Mouse (Mus musculus): ENCODE results near the gene 9930022D16Rik. TPM values are rescaled to one million over a fixed set of nuclear protein-coding genes. Genes with fewer than 3 reads are reported as not detected.
A peak's percentile ranks its signal among the peaks of the same experiment; 100 is the strongest.

The 9930022D16Rik gene
- polyA plus RNA-seq, 1 experiment from 2014 or later = not detected

DNA sequence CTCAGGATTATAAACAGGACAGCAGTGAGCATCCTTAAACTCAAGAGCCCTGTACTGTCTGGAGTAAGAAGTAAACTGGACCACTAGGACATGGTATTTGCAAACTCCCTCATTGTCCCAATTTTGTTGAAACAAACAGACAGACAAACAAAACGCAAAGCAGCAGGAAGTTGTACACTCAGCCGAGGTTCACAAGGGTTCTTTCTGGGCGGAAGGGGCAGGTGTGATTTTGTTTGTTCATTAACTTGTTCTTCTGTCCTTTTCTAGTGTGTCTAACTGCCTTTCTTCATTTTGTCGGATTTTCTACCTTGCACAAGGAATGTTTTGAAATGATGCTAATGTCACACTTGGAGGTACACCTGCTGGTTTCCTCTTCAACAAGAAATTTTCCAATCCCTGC lies 5.7 kb downstream of the 9930022D16Rik start:
- no peaks in the 10 kb centered on the region for H3K9me3 ChIP-seq
- no peaks in the 10 kb centered on the region for H3K27me3 ChIP-seq
- no peak overlapping the region for H3K27ac ChIP-seq (replicated peaks)
- no peaks in the 10 kb centered on the region for H3K4me1 ChIP-seq (replicated peaks)
- H3K4me3 ChIP-seq = no peak overlapping the region
- ATAC-seq (ENCODE audit: low FRiP score, low read depth) = no peak
- H3K36me3 ChIP-seq = no peaks in the 10 kb centered on the region
- WGBS = 59% methylated on average over 4 of the region's 4 CpGs
- no peak overlapping the region for H3K4me2 ChIP-seq
- no peak overlapping the region for H3K9ac ChIP-seq

DNA sequence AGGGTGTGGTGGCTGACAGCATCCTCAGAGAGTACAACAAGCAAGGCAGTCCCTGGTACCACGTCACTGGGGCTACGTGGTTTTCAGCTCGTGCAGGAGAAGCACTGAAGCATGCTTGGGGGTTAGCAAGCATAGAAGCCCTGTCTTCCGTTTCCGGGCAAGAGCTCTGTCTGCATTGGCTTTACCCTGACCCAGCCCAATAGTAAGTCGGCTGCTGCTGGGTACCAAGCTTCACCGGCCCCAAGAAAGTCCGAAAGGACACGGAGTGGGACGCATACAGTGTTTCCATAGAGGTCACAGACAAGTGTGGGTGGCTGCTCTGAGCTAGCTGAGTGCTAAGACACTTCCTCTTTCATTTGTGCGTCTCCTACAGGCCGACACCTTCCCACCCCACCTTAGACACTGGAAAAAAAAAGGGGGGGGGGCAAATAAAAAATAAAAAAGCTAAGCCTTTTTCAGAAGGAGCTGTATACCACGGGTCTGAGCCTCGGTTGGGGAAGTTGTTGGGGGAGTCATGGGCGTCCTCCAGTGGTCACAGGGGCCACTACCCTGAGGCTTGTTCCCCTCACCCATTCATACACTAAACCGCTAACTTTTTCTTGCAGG lies 6.3 kb downstream of the 9930022D16Rik start:
- H3K9ac ChIP-seq = no peak overlapping the region
- no peak overlapping the region for H3K27ac ChIP-seq (replicated peaks)
- no peak for ATAC-seq (ENCODE audit: low FRiP score, low read depth)
- H3K4me2 ChIP-seq = no peak overlapping the region
- 54% methylated on average over 16 of the region's 16 CpGs for WGBS
- H3K4me3 ChIP-seq = no peak overlapping the region
- no peaks in the 10 kb centered on the region for H3K36me3 ChIP-seq
- H3K9me3 ChIP-seq = no peaks in the 10 kb centered on the region
- 0 out of 2 replicates have a peak, but pooled peaks cover under 1% of the 10 kb centered on the region for H3K4me1 ChIP-seq (replicated peaks)
- H3K27me3 ChIP-seq = no peaks in the 10 kb centered on the region

- 85% methylated on average over 14 of the region's 14 CpGs for WGBS
- H3K4me1 ChIP-seq (replicated peaks) = 0 out of 2 replicates have a peak, but pooled peaks cover 4% of the 10 kb centered on the region
Observed at GRCm38 (mm10) chr11:109420567-109420962, 6.8 kb downstream of the 9930022D16Rik start.

GRCm38 (mm10) chr11:109421205-109421604 lies 7.5 kb downstream of the 9930022D16Rik start:
- Histone ChIP-seq H3K9ac (no peak overlapping the region), H3K27me3 (no peaks in the 10 kb centered on the region), H3K4me1 (replicated peaks) (0 out of 2 replicates have a peak, but pooled peaks cover 4% of the 10 kb centered on the region), H3K4me2 (no peak overlapping the region), H3K9me3 (no peaks in the 10 kb centered on the region), H3K27ac (replicated peaks) (no peak overlapping the region), H3K36me3 (no peaks in the 10 kb centered on the region), H3K4me3 (no peak overlapping the region)
- ATAC-seq (ENCODE audit: low FRiP score, low read depth) = no peak
- WGBS = 77% methylated on average over 5 of the region's 5 CpGs

More at GRCm38 (mm10) chr11:109420567-109420962, 6.8 kb downstream of the 9930022D16Rik start:
- no peak for ATAC-seq (ENCODE audit: low FRiP score, low read depth)
- Histone ChIP-seq H3K4me2 (no peak overlapping the region), H3K4me3 (no peak overlapping the region), H3K27ac (replicated peaks) (no peak overlapping the region), H3K36me3 (no peaks in the 10 kb centered on the region), H3K27me3 (no peaks in the 10 kb centered on the region), H3K9me3 (no peaks in the 10 kb centered on the region), H3K9ac (no peak overlapping the region)

DNA sequence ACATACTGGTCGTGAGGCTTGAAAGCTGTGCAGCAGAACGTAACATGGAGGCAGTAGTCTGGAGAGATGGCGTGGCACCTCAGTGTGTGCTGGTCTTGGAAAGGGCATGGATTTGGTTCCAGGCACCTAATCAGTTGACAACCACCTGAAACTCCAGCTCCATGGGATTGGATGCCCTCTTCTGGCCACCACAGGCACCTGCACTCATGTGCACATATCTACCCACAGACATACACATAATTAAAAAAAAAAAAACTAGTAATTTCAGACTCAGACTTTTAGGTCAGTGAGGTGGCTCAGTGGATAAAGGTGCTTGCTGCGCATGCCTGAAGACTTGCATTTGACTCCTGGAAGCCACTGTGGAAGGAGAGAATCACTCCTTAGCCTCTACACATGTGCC lies 8.5 kb downstream of the 9930022D16Rik start:
- Histone ChIP-seq H3K4me3 (no peak overlapping the region), H3K4me1 (replicated peaks) (peaks cover 11% of the 10 kb centered on the region), H3K9me3 (no peaks in the 10 kb centered on the region), H3K27ac (replicated peaks) (no peak overlapping the region), H3K9ac (no peak overlapping the region), H3K4me2 (no peak overlapping the region), H3K27me3 (no peaks in the 10 kb centered on the region), H3K36me3 (no peaks in the 10 kb centered on the region)
- 98% methylated on average over 4 of the region's 4 CpGs for WGBS
- no peak for ATAC-seq (ENCODE audit: low FRiP score, low read depth)

GRCm38 (mm10) chr11:109423294-109423693 lies 9.6 kb downstream of the 9930022D16Rik start:
- Histone ChIP-seq H3K9ac (no peak overlapping the region), H3K4me2 (no peak overlapping the region), H3K36me3 (no peaks in the 10 kb centered on the region), H3K27me3 (no peaks in the 10 kb centered on the region), H3K9me3 (no peaks in the 10 kb centered on the region), H3K27ac (replicated peaks) (no peak overlapping the region), H3K4me1 (replicated peaks) (peaks cover 13% of the 10 kb centered on the region), H3K4me3 (no peak overlapping the region)
- ATAC-seq (ENCODE audit: low FRiP score, low read depth) = no peak
- 72% methylated on average over 1 of the region's 1 CpGs for WGBS

DNA sequence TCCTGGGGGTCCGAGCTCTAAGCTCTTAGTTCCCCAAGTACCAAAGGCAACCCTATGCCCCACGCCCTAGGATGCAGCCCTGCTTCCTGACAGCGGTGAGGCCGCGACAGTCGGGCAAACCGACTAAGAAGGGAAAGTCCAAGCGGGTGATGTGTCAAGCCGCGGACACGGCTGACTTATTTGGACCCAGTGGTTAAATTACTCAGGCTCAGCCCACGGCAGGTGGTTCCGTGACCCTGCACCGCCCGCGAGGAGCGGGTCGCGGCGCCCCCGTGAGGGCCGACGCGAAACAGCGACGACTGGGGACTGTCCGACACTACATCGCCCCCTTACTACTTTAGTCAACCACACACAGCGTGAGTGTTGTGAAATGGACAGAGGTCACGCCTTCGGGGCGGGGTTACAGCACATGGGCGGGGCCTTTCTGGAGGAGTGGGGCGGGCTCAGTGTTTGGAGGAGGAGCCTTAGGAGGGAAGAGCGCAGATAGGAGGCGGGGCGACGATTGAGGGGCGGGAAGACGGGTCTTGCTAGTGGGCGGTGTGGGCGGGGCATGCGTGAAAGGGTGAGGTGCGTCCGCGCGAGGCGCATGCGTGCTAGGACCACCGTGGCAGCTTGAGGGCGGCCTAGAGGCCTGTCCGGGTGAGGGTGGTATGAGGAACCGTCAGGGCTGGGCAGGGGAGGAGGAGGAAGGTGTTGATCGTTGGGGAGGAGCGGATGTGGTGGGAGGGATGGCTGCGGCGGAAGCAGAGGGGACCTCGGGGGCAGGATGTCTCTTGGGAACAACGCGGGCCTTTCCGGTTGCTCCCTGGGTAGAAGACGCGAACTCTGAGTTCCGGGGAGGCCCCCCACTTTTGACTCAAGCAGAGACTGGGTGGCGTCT lies 11.9 kb downstream of the 9930022D16Rik start, which contains the start of gene Amz2:
Gene Amz2 (plus strand): TSS at position 555 of the 880 bp plus-strand sequence.
- Histone ChIP-seq H3K27me3 (no peaks in the 10 kb centered on the region), H3K4me2 (peak within 1 kb of the TSS; percentile 66), H3K4me3 (peak within 1 kb of the TSS; percentile 76), H3K27ac (replicated peaks) (peak within 1 kb of the TSS; percentile 85), H3K36me3 (peaks cover 22% of the 10 kb centered on the region), H3K4me1 (replicated peaks) (peaks cover 13% of the 10 kb centered on the region), H3K9me3 (no peaks in the 10 kb centered on the region), H3K9ac (peak within 1 kb of the TSS; percentile 83)
- under 1% methylated on average over 65 of the region's 65 CpGs for WGBS
- peak; percentile 96 for ATAC-seq (ENCODE audit: low FRiP score, low read depth)

DNA sequence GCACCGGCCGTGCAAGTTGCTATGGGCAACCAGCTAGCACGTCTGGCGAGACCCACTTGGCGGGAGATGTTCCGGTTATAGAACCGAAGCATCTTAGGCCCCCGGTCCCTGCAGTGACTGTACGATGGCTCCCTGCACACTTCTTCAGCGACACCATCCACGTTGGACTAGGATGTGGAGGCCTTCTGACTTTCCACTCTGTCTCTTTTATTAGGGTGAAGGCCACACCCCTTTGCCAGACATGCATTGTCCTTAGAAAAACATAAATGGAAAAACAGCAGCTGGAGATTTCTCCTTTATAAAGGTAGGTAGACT lies 12.5 kb downstream of the 9930022D16Rik start:
- 0% methylated on average over 11 of the region's 11 CpGs for WGBS
- no peaks in the 10 kb centered on the region for H3K9me3 ChIP-seq
- H3K27me3 ChIP-seq = no peaks in the 10 kb centered on the region
- H3K36me3 ChIP-seq = peaks cover 22% of the 10 kb centered on the region
- H3K27ac ChIP-seq (replicated peaks) = peak overlapping the region; percentile 85
- peaks cover 13% of the 10 kb centered on the region for H3K4me1 ChIP-seq (replicated peaks)
- H3K4me2 ChIP-seq = peak overlapping the region; percentile 66
- no peak; the same call in 1 of the 2 replicates for ATAC-seq (ENCODE audit: low FRiP score, low read depth)
- H3K4me3 ChIP-seq = peak overlapping the region; percentile 76
- H3K9ac ChIP-seq = peak overlapping the region; percentile 83

DNA sequence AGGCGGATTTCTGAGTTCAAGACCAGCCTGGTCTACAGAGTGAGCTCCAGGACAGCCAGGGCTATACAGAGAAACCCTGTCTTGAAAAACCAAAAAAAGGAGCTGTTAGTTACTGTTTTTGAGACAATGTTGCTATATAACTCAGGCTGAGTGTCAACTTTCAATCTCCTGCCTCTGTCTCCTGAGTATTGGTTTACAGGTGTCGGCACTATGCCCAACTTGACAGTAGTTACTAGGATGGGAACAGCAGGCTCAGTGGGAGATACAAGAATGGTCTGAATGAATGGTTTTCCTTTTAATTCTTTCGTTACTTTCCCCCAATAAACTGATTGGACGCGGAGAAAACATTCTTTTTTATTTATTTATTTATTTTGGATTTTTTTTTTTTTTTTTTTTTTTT lies 13.6 kb downstream of the 9930022D16Rik start:
- no peaks in the 10 kb centered on the region for H3K27me3 ChIP-seq
- no peaks in the 10 kb centered on the region for H3K9me3 ChIP-seq
- 92% methylated on average over 5 of the region's 5 CpGs for WGBS
- H3K9ac ChIP-seq = no peak overlapping the region
- H3K36me3 ChIP-seq = peaks cover 22% of the 10 kb centered on the region
- peak overlapping the region; percentile 66 for H3K4me2 ChIP-seq
- no peak for ATAC-seq (ENCODE audit: low FRiP score, low read depth)
- peak overlapping the region; percentile 76; the same call in 1 of the 2 replicates for H3K4me3 ChIP-seq
- no peak overlapping the region for H3K27ac ChIP-seq (replicated peaks)
- peaks cover 17% of the 10 kb centered on the region for H3K4me1 ChIP-seq (replicated peaks)

GRCm38 (mm10) chr11:109434233-109434798 lies 20.6 kb downstream of the 9930022D16Rik start:
- ATAC-seq (ENCODE audit: low FRiP score, low read depth) = no peak
- Histone ChIP-seq H3K4me2 (no peak overlapping the region), H3K9me3 (no peaks in the 10 kb centered on the region), H3K27ac (replicated peaks) (no peak overlapping the region), H3K4me1 (replicated peaks) (0 out of 2 replicates have a peak, but pooled peaks cover 4% of the 10 kb centered on the region), H3K36me3 (peaks cover 54% of the 10 kb centered on the region), H3K9ac (no peak overlapping the region), H3K27me3 (no peaks in the 10 kb centered on the region), H3K4me3 (no peak overlapping the region)
- WGBS = 96% methylated on average over 16 of the region's 16 CpGs

DNA sequence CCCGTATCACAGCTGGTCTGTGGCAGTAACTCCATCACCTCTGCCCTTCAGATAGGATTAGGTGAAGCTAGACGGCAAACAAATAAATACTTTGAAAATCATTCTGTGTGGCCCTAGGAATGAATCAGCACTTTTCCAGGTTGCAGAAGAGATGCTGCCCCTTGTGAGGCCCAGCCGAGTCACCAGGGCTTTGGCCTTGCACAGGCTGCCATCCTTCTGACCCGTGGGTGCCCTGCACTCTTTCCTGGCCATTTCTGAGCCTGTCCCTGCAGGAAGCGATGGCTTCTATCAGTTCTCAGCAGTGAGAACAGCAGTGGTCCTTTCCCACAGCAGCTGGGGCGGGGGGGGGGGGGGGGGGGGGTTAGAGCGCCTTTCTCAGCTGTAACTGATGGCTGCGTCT lies 23.2 kb downstream of the 9930022D16Rik start:
- Histone ChIP-seq H3K9me3 (no peaks in the 10 kb centered on the region), H3K27me3 (no peaks in the 10 kb centered on the region), H3K4me1 (replicated peaks) (peaks cover 8% of the 10 kb centered on the region), H3K9ac (no peak overlapping the region), H3K4me2 (no peak overlapping the region), H3K36me3 (peaks cover 41% of the 10 kb centered on the region), H3K4me3 (no peak overlapping the region), H3K27ac (replicated peaks) (no peak overlapping the region)
- ATAC-seq (ENCODE audit: low FRiP score, low read depth) = no peak
- WGBS = 72% methylated on average over 7 of the region's 8 CpGs

- Histone ChIP-seq H3K27me3 (no peaks in the 10 kb centered on the region), H3K27ac (replicated peaks) (no peak overlapping the region), H3K9ac (no peak overlapping the region), H3K4me2 (peak overlapping the region; percentile 85), H3K36me3 (peaks cover 35% of the 10 kb centered on the region), H3K4me1 (replicated peaks) (peaks cover 8% of the 10 kb centered on the region), H3K4me3 (no peak overlapping the region), H3K9me3 (no peaks in the 10 kb centered on the region)
- ATAC-seq (ENCODE audit: low FRiP score, low read depth) = peak; percentile 28; the same call in 1 of the 2 replicates
- WGBS = 15% methylated on average over 5 of the region's 5 CpGs
Observed at GRCm38 (mm10) chr11:109439209-109439608, 25.5 kb downstream of the 9930022D16Rik start.

All from hindbrain, embryonic 15.5 days (tissue).